Mouse (Mus musculus) inflammation-experienced regulatory T-cells, adult 6 months (primary cell): Measurements from ENCODE around the gene Pnmt. TPM values are rescaled to one million over a fixed set of nuclear protein-coding genes. Genes with fewer than 3 reads are reported as not detected.
"Not testable (repeated sequence)": the region's sequence is repeated elsewhere in the genome, so short reads cannot be mapped to it uniquely, and the experiment has no call there.

Experiments used
- ATAC-seq: one replicate; pipeline ENCODE4 v1.8.0; 2017
- polyA plus RNA-seq, 3 experiments: library from polyadenylated mRNA; unstranded; fragments of 100-300 nt; shearing (Covaris generic); gene quantifications; one replicate each; pipeline ENCODE4 v1.2.1; 2017

The Pnmt gene
- polyA plus RNA-seq, 3 experiments from 2014 or later, result not detected

GRCm38 (mm10) chr11:98358161-98359083 lies 27.8 kb upstream of the Pnmt start, which contains the start of gene Stard3:
TSS of gene Stard3 (plus strand) at chr11:98358368.
- ATAC-seq, result peak; percentile 85

- ATAC-seq, result no peak
Observed at GRCm38 (mm10) chr11:98360866-98361521, 25.3 kb upstream of the Pnmt start.

GRCm38 (mm10) chr11:98363817-98364216 lies 22.4 kb upstream of the Pnmt start:
- no peak for ATAC-seq

GRCm38 (mm10) chr11:98364410-98364809 lies 21.8 kb upstream of the Pnmt start:
- no peak for ATAC-seq

DNA sequence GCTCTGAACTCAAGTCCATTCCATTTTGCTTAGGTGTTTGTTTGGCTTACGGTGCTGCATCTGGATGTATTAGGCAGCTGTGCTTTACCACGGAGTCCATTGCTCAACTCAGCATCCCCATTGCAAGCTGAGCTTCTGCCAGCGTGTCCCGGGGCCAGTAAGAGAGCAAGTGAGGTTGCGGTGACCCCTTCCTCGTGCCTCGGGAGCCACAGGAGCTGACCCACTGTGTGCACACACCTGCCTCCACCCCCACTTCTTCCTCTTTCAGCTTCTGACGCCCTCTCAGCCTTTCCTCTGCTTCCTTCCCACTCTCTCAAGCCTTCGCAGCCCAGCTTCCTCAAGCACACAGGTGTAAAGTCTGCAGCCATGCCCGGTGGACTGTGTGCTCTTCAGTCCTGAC lies 20.0 kb upstream of the Pnmt start:
- ATAC-seq, result no peak

GRCm38 (mm10) chr11:98367171-98367862 lies 18.9 kb upstream of the Pnmt start:
- ATAC-seq, result no peak

GRCm38 (mm10) chr11:98367863-98368186 lies 18.4 kb upstream of the Pnmt start:
- ATAC-seq, result no peak

- ATAC-seq, result no peak
Observed at GRCm38 (mm10) chr11:98369337-98369736, 16.9 kb upstream of the Pnmt start.

DNA sequence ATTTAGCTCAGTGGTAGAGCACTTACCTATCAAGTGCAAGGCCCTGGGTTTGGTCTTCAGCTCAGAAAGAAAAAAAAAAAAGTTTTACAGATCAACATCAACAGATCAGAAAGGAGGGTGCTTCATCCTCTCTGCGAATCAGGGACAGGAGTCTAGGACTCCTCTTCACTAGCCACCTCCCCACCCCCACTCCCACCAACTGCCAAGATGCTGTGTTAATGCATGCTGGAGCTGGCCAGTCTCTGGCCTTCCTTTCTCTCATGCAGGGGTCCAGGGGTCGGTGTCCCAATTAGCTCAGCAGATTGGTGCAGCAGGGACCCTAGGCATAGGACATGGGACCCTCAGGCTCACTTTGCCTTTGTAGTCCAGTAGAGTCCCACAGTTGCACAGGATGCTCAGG lies 15.7 kb upstream of the Pnmt start:
- no peak for ATAC-seq

DNA sequence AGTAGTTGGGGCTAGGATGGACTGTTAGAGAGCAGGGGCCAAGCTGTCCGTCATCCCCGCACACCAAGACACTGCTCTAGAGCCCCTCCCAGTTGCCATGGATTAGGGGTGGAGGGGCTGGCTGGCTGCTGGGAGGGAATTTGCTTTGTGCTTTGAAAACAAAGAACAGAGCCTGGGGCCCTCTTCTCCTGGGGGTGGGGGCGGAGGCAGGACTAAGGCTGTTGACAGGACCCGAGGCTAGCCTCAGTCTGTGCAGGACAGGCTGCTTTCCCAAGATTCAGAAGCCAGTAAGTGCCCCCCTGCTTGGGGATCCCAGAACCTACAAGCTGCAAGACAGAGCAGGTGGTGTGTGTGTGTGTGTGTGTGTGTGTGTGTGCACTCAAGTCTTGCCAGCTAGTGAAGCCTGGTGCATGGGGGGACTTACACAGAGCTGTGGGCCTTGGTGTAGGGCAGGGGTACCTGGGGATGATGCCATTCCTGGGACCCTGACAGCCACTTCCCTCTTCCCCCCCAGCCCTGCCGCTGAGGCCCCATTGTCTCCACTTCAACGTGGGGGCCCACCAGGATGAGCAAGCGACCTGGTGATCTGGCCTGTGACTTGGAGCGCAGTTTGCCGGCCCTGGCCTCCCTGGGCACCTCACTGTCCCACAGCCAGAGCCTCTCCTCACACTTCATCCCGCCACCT lies 14.6 kb upstream of the Pnmt start:
- no peak for ATAC-seq

DNA sequence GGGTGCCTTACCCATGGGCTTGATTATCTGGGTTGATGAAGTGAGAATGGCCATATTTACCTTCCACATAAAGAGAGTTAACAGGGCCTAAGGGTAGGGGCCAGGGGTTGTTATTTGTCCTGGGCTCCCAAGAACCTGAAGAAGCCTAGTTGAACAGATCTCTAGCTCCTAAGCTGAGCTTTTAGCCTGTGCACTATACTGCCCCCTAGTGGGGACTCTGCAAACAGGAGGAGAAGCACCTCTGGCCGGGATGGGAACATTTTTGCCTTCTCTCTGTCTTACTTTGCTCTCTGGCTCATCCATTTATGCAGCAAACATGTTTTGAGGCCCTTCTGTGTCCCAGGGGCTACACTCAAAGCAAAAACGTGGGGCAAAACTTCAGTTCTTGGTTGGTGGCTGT lies 13.8 kb upstream of the Pnmt start:
- ATAC-seq, result no peak

- ATAC-seq, result no peak
Observed at GRCm38 (mm10) chr11:98373244-98373643, 13.0 kb upstream of the Pnmt start.

DNA sequence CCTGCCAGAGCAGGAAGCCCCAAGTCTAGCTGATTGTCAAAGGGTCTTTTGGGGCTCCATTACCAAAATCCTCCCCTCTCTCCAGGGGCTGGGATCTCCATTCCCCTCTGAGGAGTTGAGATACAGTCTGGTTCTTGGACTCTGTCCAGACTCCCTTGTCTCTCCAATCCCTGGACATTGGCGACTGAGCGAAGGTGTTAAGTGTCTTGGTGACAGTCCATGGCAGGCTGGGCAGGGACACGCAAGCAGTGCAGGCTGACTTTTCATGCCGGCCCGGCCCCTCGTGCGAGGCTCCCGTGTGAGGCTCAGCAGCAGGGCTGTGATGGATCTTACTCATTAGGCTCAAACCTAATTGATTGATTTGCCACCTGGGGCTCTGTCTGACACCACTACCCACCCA lies 12.0 kb upstream of the Pnmt start:
- no peak for ATAC-seq

GRCm38 (mm10) chr11:98376756-98377155 lies 9.5 kb upstream of the Pnmt start:
- ATAC-seq, result no peak

DNA sequence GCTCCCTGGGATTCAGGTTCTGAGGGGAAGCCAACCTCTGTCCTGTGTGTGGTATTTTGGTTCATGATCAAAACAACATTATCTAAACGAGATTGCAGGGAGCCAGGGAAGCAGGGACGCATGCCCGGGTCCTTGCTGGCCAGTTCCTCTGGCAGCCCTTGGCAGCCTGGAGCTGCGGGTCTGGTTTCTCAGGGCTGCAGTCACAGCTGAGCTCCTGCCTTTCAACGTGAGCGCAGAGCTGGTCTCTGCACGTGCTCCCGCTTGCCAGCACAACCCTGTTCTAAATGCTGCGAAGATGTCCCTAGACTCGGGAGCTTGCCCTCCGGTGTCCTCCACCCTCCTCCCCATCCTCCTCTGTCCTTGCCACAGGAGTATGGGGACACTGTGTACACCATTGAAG lies 8.5 kb upstream of the Pnmt start:
- ATAC-seq, result no peak

GRCm38 (mm10) chr11:98379379-98379778 lies 6.9 kb upstream of the Pnmt start:
- no peak for ATAC-seq

- no peak for ATAC-seq
Observed at GRCm38 (mm10) chr11:98380106-98380505, 6.1 kb upstream of the Pnmt start.

DNA sequence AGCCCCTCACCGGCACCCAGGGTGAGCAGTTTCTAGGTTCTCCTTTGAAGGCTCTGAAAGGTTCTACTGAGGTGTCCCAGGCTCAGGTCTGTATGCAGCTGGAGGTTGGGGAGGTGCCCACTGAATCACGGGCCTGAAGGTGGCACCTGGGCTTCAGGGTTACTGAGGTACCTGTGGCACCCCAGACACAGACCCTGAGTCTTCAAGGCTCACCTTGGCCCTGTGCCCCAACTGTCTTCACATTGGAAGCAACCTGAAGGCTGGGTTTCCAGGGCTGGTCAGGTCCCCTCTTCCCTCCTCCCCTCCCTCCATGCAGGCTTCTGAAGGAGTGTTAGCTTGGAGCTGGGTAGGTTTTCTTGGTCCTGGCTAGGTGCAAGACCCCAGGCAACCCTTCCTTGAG lies 4.6 kb upstream of the Pnmt start:
- no peak for ATAC-seq

GRCm38 (mm10) chr11:98382405-98382804 lies 3.8 kb upstream of the Pnmt start:
- ATAC-seq, result not testable (repeated sequence)

GRCm38 (mm10) chr11:98383261-98384030 lies 2.8 kb upstream of the Pnmt start, which contains the start of gene Tcap:
TSS of gene Tcap (plus strand) at chr11:98383811.
- ATAC-seq, result no peak

- no peak for ATAC-seq
Observed at GRCm38 (mm10) chr11:98384216-98384615, 2.0 kb upstream of the Pnmt start.
